Mouse (Mus musculus) spleen, adult 2 months (tissue): ENCODE results near the gene Atxn7l2. TPM values are rescaled to one million over a fixed set of nuclear protein-coding genes. Genes with fewer than 3 reads are reported as not detected.

Source experiments
- DNase-seq, 2 experiments: peaks; one replicate each; pipeline versions ENCODE4 v3.0.0 to v3.0.0-alpha.2; 2012 to 2021; ENCODE audit warnings: low spot score in 2 of 2, low read depth in 1 of 2
- H3K27ac ChIP-seq: fragments of 200-500 bp; 2 replicates; pipeline ENCODE4 v1.5.1; 2012; ENCODE audit warnings: low read length, inconsistent platforms; ENCODE audit not compliant: insufficient read depth
- H3K27me3 ChIP-seq: fragments of 200-500 bp; 2 replicates; pipeline ENCODE4 v1.6.1; 2012; ENCODE audit warnings: mild to moderate bottlenecking, moderate library complexity, low read length, inconsistent platforms; ENCODE audit not compliant: control insufficient read depth, insufficient read depth
- H3K36me3 ChIP-seq: fragments of 200-500 bp; 2 replicates; pipeline ENCODE4 v1.6.1; 2012; ENCODE audit warnings: mild to moderate bottlenecking, low read length, inconsistent platforms; ENCODE audit not compliant: control insufficient read depth, insufficient read depth
- H3K4me1 ChIP-seq: fragments of 200-500 bp; 2 replicates; pipeline ENCODE4 v1.6.1; 2011; ENCODE audit warnings: inconsistent platforms; ENCODE audit not compliant: control insufficient read depth, insufficient read depth, insufficient read length
- H3K4me3 ChIP-seq: fragments of 200-500 bp; 2 replicates; pipeline ENCODE4 v1.5.1; 2011; ENCODE audit warnings: mild to moderate bottlenecking, inconsistent platforms; ENCODE audit not compliant: insufficient read depth, insufficient read length; ENCODE audit errors: extremely low read depth
- CTCF ChIP-seq: fragments of 200-500 bp; IDR thresholded peaks from 2 replicates; pipeline ENCODE4 v1.5.1; 2011; ENCODE audit warnings: mild to moderate bottlenecking, inconsistent platforms; ENCODE audit not compliant: insufficient read depth, insufficient read length, insufficient replicate concordance; ENCODE audit errors: extremely low read depth
- POLR2A ChIP-seq: fragments of 200-500 bp; IDR thresholded peaks from 2 replicates; pipeline ENCODE4 v1.6.1; 2011; ENCODE audit warnings: low read depth, low read length, inconsistent platforms
- WGBS: fragments of 180-500 bp; shearing (Covaris S2); methylation state at CpG from one replicate; pipeline ENCODE4 v1.1.7; 2018; 5-methylcytosine and 5-hydroxymethylcytosine counted together
- polyA plus RNA-seq: library from polyadenylated mRNA; depleted of rRNA; stranded (reverse); fragments of >200 nt; gene quantifications from 2 replicates; pipeline ENCODE4 v1.2.3, GENCODE M21; 2012

Gene Atxn7l2
- polyA plus RNA-seq, 1 experiment, result 8.2 TPM

- Histone ChIP-seq H3K4me3 (no peak overlapping the region), H3K27me3 (peaks cover 7% of the 10 kb centered on the region), H3K36me3 (no peaks in the 10 kb centered on the region), H3K4me1 (peaks cover 2% of the 10 kb centered on the region; the same call in 1 of the 2 replicates), H3K27ac (no peak overlapping the region)
- WGBS, result 85% methylated on average over 4 of the region's 4 CpGs
- no peak for DNase-seq
- TF ChIP-seq CTCF (no peak), POLR2A (no peak)
These were observed 20.9 kb upstream of the Atxn7l2 start for GRCm38 (mm10) chr3:108231646-108232045.

DNA sequence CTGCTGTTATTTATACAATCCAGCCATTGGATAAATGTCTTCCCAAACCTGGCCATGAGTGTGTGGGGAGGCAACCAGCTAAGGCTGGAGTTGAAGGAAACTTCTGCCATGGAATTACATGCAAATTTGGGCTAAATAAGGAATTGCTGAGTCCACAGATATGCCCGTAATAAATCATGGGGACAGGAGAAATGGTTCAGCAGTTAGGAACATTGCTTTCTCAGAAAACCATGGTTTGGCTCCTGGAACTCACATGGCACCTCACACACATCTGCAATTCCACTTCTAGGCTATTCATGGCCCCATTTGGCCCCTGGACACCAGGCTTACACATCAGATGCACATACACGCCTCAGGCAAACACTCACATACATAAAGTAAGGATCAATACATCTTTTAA, 16.8 kb upstream of the Atxn7l2 start:
- H3K27me3 ChIP-seq, result peaks cover 20% of the 10 kb centered on the region
- H3K4me3 ChIP-seq, result no peak overlapping the region
- DNase-seq, result no peak
- no peak overlapping the region for H3K27ac ChIP-seq
- TF ChIP-seq POLR2A (no peak), CTCF (no peak)
- no peaks in the 10 kb centered on the region for H3K36me3 ChIP-seq
- 84% methylated on average over 2 of the region's 2 CpGs for WGBS
- H3K4me1 ChIP-seq, result peaks cover 9% of the 10 kb centered on the region; the same call in 1 of the 2 replicates

GRCm38 (mm10) chr3:108226558-108227350, 16.0 kb upstream of the Atxn7l2 start, which contains the start of gene Sypl2:
Gene Sypl2 (minus strand): TSS chr3:108226648.
- Histone ChIP-seq H3K27me3 (peaks cover 20% of the 10 kb centered on the region), H3K27ac (no peak within 1 kb of the TSS), H3K4me1 (peaks cover 9% of the 10 kb centered on the region; the same call in 1 of the 2 replicates), H3K36me3 (no peaks in the 10 kb centered on the region), H3K4me3 (peak within 1 kb of the TSS; percentile 46)
- no peak for DNase-seq
- TF ChIP-seq POLR2A (no peak), CTCF (no peak)
- 8% methylated on average over 44 of the region's 44 CpGs for WGBS

- no peaks in the 10 kb centered on the region for H3K36me3 ChIP-seq
- H3K27ac ChIP-seq, result no peak overlapping the region
- DNase-seq, result no peak
- 8% methylated on average over 60 of the region's 67 CpGs for WGBS
- peaks cover 9% of the 10 kb centered on the region; the same call in 1 of the 2 replicates for H3K4me1 ChIP-seq
- H3K27me3 ChIP-seq, result peaks cover 20% of the 10 kb centered on the region
- H3K4me3 ChIP-seq, result peak overlapping the region; percentile 46; the same call in 1 of the 2 replicates
- no peak for TF ChIP-seq CTCF
- no peak for TF ChIP-seq POLR2A
These were observed 15.2 kb upstream of the Atxn7l2 start for GRCm38 (mm10) chr3:108225711-108226557.

DNA sequence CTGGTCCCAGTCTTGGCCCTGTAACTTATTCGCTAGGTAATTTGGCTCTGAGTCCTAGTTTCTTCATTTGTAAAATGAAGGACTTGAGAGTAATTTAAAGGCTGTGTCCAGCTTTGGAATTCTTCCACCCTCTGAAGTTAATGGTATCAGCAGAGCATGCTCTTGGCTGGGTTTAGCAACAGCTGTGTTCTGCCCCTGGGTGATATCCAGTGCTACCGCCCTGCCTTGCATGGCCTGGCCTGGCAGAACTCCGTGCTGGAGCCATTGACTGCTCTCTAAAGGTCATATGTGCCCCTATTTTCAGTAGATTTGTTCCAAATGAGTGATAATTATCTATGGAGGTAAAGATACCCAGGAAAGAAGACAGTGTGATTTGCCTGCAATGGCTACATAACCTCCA, 9.9 kb upstream of the Atxn7l2 start:
- Histone ChIP-seq H3K27ac (no peak overlapping the region), H3K27me3 (peaks cover 3% of the 10 kb centered on the region; the same call in 1 of the 2 replicates), H3K36me3 (no peaks in the 10 kb centered on the region), H3K4me3 (no peak overlapping the region), H3K4me1 (no peaks in the 10 kb centered on the region)
- 85% methylated on average over 3 of the region's 3 CpGs for WGBS
- DNase-seq, result no peak
- no peak for TF ChIP-seq POLR2A
- no peak for TF ChIP-seq CTCF

DNA sequence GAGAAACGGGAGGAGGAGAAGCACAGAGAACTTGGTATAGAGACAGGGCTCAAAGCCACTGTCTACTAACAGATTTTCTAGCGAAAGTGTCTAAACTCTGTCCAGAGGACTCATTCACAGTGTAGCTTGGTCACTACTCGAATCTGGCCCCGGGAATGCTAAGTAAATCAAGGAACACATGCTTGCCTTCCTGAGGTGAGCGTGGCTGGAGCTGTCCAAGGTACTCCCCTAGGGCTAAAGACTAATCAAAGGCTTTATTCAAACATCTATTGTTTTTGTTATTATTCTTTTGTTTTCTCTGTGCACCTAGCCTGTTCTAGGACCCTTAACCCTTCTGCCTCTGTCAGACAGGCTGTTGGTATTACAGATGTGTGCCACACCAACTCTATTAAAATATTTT, 4.0 kb upstream of the Atxn7l2 start:
- Histone ChIP-seq H3K27me3 (no peaks in the 10 kb centered on the region), H3K36me3 (no peaks in the 10 kb centered on the region), H3K4me3 (no peak overlapping the region), H3K4me1 (peaks cover 3% of the 10 kb centered on the region; the same call in 1 of the 2 replicates), H3K27ac (no peak overlapping the region)
- 16% methylated on average over 5 of the region's 5 CpGs for WGBS
- no peak for DNase-seq
- TF ChIP-seq CTCF, result no peak
- TF ChIP-seq POLR2A, result no peak
